Mouse (Mus musculus) B cell, adult 2 months (primary cell): Measurements from ENCODE around the gene 1700001K19Rik.
"Not testable (repeated sequence)": the region's sequence is repeated elsewhere in the genome, so short reads cannot be mapped to it uniquely, and the experiment has no call there.

ENCODE experiments used
- DNase-seq, 2 experiments: peaks; one replicate each; pipeline ENCODE4 v3.0.0; 2022

1700001K19Rik gene

GRCm38 (mm10) chr12:110695676-110696171 lies 13.3 kb upstream of the 1700001K19Rik start:
- peak in 1 of 2 experiments; percentile 62 for DNase-seq

- not testable (repeated sequence) for DNase-seq
These were observed 11.0 kb upstream of the 1700001K19Rik start for GRCm38 (mm10) chr12:110693378-110693777.

GRCm38 (mm10) chr12:110689919-110690643 lies 7.7 kb upstream of the 1700001K19Rik start:
- DNase-seq: no peak

GRCm38 (mm10) chr12:110688921-110689320 lies 6.5 kb upstream of the 1700001K19Rik start:
- not testable (repeated sequence) for DNase-seq

GRCm38 (mm10) chr12:110687894-110688734 lies 5.7 kb upstream of the 1700001K19Rik start:
- DNase-seq: no peak

GRCm38 (mm10) chr12:110683580-110683979 lies 1.2 kb upstream of the 1700001K19Rik start:
- no peak for DNase-seq

GRCm38 (mm10) chr12:110681878-110682277 lies 541 bp downstream of the 1700001K19Rik start:
- DNase-seq: no peak

- DNase-seq: no peak
These were observed 1.2 kb downstream of the 1700001K19Rik start for GRCm38 (mm10) chr12:110681191-110681590.

GRCm38 (mm10) chr12:110674243-110674642 lies 8.2 kb downstream of the 1700001K19Rik start:
- DNase-seq: peak; percentile 56 to 57

GRCm38 (mm10) chr12:110667466-110668077 lies 14.8 kb downstream of the 1700001K19Rik start:
- DNase-seq: no peak

- no peak for DNase-seq
These were observed 20.7 kb downstream of the 1700001K19Rik start for GRCm38 (mm10) chr12:110661746-110662145.

GRCm38 (mm10) chr12:110651464-110651863 lies 31.0 kb downstream of the 1700001K19Rik start:
- DNase-seq: no peak

GRCm38 (mm10) chr12:110650241-110650641 lies 32.2 kb downstream of the 1700001K19Rik start:
- DNase-seq: no peak

- DNase-seq: no peak
These were observed 44.8 kb downstream of the 1700001K19Rik start for GRCm38 (mm10) chr12:110637507-110638114.

GRCm38 (mm10) chr12:110636293-110636692 lies 46.1 kb downstream of the 1700001K19Rik start:
- DNase-seq: no peak

- DNase-seq: no peak
These were observed 52.4 kb downstream of the 1700001K19Rik start for GRCm38 (mm10) chr12:110630056-110630455.
